7 mouse cellular contexts compared by ENCODE assay signal in the genomic region with DNA sequence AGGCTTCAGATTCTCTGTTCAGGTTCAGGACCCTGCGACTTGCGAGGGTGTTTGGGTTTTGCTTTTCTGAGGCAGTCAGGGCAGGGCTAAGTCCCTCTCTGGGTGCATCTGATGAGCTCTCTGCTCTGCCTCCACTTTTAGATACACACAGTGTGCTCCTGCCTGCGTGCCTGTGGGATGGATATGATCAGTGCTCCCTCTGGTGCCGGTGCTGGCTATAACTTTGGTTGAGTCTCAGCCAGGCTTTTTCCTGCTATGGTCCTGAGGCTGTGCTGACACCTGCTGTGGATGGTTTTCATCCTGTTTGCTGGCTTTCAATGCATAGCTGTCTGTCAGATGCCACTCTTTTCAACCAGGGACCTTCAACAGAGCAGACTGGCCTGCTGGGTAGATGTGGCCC.
DNase-seq lines count a peak whose midpoint lies in the region; ATAC-seq and TF ChIP-seq lines count a peak whose summit lies in the region.

No protein-coding gene starts in this region.

- no peak overlapping the region for H3K9ac ChIP-seq in kidney, embryonic 16.5 days (replicated peaks; ENCODE audit: low read length)

- WGBS in kidney, adult 2 months: 51% methylated on average over 4 of the region's 4 CpGs
- WGBS in kidney, embryonic 16.5 days: 42% methylated on average over 4 of the region's 4 CpGs
- WGBS in thymus, adult 2 months: 88% methylated on average over 4 of the region's 4 CpGs

- no peak for TF ChIP-seq POLR2A in kidney, adult 2 months (IDR thresholded peaks at IDR 0.05; ENCODE audit: low read depth, low read length)
- no peak for TF ChIP-seq POLR2A in thymus, adult 2 months (IDR thresholded peaks at IDR 0.05; ENCODE audit: control insufficient read depth, extremely low read depth, insufficient read depth, low read length, poor library complexity)

- no peak overlapping the region for H3K4me3 ChIP-seq in kidney, adult 2 months (ENCODE audit: insufficient read depth, low read depth, low read length)
- H3K4me3 ChIP-seq in kidney, embryonic 16.5 days (ENCODE audit: low read length): no peak overlapping the region
- no peak overlapping the region for H3K4me3 ChIP-seq in thymus, adult 2 months (ENCODE audit: control insufficient read depth, insufficient read depth, low read length)

- H3K27me3 ChIP-seq in kidney, adult 2 months (replicated peaks; ENCODE audit: control insufficient read depth, insufficient read depth, low read length): no peaks in the 10 kb centered on the region
- no peaks in the 10 kb centered on the region for H3K27me3 ChIP-seq in kidney, embryonic 16.5 days (ENCODE audit: insufficient read depth, low read length)
- H3K27me3 ChIP-seq in thymus, adult 2 months (ENCODE audit: control insufficient read depth, insufficient read depth, low read length): no peaks in the 10 kb centered on the region

- TF ChIP-seq CTCF in kidney, adult 2 months (conservative IDR thresholded peaks at IDR 0.05; ENCODE audit: insufficient read depth, insufficient read length, low read depth, low read length): peak; percentile 59
- TF ChIP-seq CTCF in thymus, adult 2 months (IDR thresholded peaks at IDR 0.05; ENCODE audit: borderline replicate concordance, control insufficient read depth, extremely low read depth, insufficient read depth, low read length, poor library complexity): no peak

- H3K4me2 ChIP-seq in kidney, embryonic 16.5 days (replicated peaks; ENCODE audit: low read depth, low read length): no peak overlapping the region

- no peaks in the 10 kb centered on the region for H3K9me3 ChIP-seq in kidney, embryonic 16.5 days (ENCODE audit: low read length)

- ATAC-seq in kidney, embryonic 16.5 days (ENCODE audit: low FRiP score, low TSS enrichment): no peak

- H3K36me3 ChIP-seq in kidney, adult 2 months (ENCODE audit: control insufficient read depth, insufficient read depth, low read length): no peaks in the 10 kb centered on the region
- peaks cover 2% of the 10 kb centered on the region; the same call in 1 of the 2 replicates for H3K36me3 ChIP-seq in kidney, embryonic 16.5 days (ENCODE audit: insufficient read depth, low read length)
- H3K36me3 ChIP-seq in thymus, adult 2 months (ENCODE audit: control insufficient read depth, insufficient read depth, low read length): no peaks in the 10 kb centered on the region

- no peak overlapping the region for H3K27ac ChIP-seq in kidney, adult 2 months (ENCODE audit: insufficient read depth, low read depth, low read length)
- no peak overlapping the region for H3K27ac ChIP-seq in kidney, embryonic 16.5 days (ENCODE audit: low read length)
- no peak overlapping the region for H3K27ac ChIP-seq in thymus, adult 2 months (ENCODE audit: control insufficient read depth, insufficient read depth, low read length)

- peaks cover 24% of the 10 kb centered on the region for H3K4me1 ChIP-seq in kidney, adult 2 months (ENCODE audit: control insufficient read depth, insufficient read depth, low read length)
- peaks cover 10% of the 10 kb centered on the region for H3K4me1 ChIP-seq in kidney, embryonic 16.5 days (ENCODE audit: insufficient read depth, low read length)
- H3K4me1 ChIP-seq in thymus, adult 2 months (replicated peaks; ENCODE audit: control insufficient read depth, insufficient read depth, low read length): no peaks in the 10 kb centered on the region

- peak; percentile 36 for DNase-seq in kidney, adult 2 months
- DNase-seq in thymus, postnatal 0 days (ENCODE audit: low spot score): peak; percentile 10
- DNase-seq in thymus, adult 2 months: no peak
- DNase-seq in cerebellum, postnatal 14 days: peak; percentile 46 to 52
- peak; percentile 40 for DNase-seq in thymus, postnatal 4 days
- no peak for DNase-seq in urinary bladder, adult 2 months (ENCODE audit: low spot score)

Comparison
In these comparisons a context has a peak if more than half of its experiments do, and no peak if none do; other contexts are left out.
1. DNase-seq: peak in kidney, adult 2 months (single experiment), thymus, postnatal 0 days (single experiment), cerebellum, postnatal 14 days (2 of 2) and thymus, postnatal 4 days (single experiment); none in thymus, adult 2 months (single experiment) and urinary bladder, adult 2 months (single experiment).